Mouse (Mus musculus): ENCODE data around the gene Gm44503.

DNA sequence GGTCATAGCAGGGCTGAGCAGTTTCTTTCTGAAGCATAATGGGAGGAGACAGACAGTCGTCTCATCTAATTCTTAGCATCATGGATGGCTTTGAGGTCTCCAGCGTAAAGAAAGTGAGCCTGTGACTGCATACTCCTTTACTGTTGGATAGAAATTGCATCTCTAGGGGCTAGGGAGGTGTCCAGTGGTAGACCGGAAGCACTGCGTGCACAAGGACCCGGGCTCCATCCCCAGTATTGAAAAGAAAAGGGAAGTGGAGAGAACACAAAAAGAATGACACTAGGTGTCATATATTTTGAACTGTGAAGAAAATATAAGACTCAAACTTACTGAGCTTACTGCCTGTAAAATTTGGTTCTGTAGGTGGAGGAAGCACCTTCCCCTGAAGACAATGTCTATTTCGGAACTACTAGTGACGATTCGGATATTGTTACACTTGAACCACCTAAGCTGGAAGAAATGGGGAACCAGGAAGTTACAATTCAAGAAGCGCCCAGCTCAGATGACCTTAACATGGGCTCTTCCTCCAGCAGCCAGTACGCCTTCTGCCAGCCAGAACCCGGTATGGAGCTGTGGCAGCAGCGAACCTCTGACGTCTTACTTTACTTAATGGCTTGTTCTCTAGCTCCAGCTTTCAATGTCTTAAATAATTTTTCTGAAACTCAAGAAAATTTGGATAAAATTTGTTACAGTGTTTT, 42.8 kb downstream of the Gm44503 start:
- TF ChIP-seq CTCF (IDR thresholded peaks at IDR 0.05; ENCODE audit: low read depth) (no peak), EP300 (IDR thresholded peaks at IDR 0.05; ENCODE audit: low read depth) (no peak)

Measured in liver, embryonic 14.5 days (tissue).